Mouse (Mus musculus): ENCODE data around the gene Gapt. TPM values are rescaled to one million over a fixed set of nuclear protein-coding genes. Genes with fewer than 3 reads are reported as not detected.
"Not testable (repeated sequence)": the region's sequence is repeated elsewhere in the genome, so short reads cannot be mapped to it uniquely, and the experiment has no call there.

Gene Gapt
- polyA plus RNA-seq (2015; fragmentation: Nextera tagmentation; extraction: Ambion mirVana) = 0.17 TPM in 1 of 2 replicates, not detected in the other

DNA sequence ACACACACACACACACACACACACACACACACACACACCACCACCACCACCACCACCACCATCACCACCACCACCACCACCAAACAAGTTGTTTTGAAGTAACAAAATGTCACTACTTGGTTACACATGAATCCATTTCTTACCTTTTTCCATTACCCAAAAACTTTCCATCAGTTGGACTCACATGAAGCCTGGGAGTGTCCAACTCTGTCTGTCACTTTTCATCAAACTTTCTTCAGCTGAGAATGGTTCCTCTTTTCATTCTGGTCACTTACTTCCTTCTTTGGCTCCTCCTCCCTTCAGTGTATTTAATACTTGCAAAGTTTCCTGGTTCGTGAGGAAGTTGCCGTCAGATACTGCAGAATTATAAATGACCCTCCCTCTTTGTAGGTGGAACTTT, at the start of gene Gapt:
Gapt (minus strand) TSS at position 259 of the 400 bp plus-strand sequence.
- Histone ChIP-seq H3K27me3 (replicated peaks) (no peaks in the 10 kb centered on the region), H3K4me3 (replicated peaks) (no peak within 1 kb of the TSS), H3K9ac (replicated peaks) (no peak within 1 kb of the TSS), H3K27ac (replicated peaks) (no peak within 1 kb of the TSS), H3K4me1 (no peaks in the 10 kb centered on the region), H3K4me2 (no peak within 1 kb of the TSS), H3K36me3 (no peaks in the 10 kb centered on the region), H3K9me3 (replicated peaks) (no peaks in the 10 kb centered on the region)
- 92% methylated on average over 2 of the region's 2 CpGs for WGBS
- no peak for ATAC-seq (ENCODE audit: low FRiP score)

DNA sequence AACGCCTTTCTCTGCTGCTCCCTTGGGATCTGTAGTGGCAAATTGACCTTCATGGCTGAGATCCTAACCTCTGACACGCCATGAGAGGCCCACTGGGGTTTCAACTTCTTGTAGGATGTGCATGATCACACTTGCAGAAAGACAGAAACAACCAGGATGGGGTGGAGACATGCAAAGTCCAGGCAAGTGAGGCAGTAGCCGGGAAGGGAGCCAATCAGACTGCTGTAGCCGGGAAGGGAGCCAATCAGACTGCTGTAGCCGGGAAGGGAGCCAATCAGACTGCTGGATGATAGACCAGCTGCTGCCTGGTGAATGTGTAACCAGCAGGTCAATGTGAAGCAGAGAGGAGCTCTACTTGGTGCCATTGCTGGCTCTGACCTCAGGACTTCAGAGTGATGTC, 49.2 kb upstream of the Gapt start:
- H3K27ac ChIP-seq (replicated peaks) = no peak overlapping the region
- ATAC-seq (ENCODE audit: low FRiP score) = no peak
- H3K4me3 ChIP-seq (replicated peaks) = no peak overlapping the region
- H3K4me2 ChIP-seq = no peak overlapping the region
- H3K27me3 ChIP-seq (replicated peaks) = no peaks in the 10 kb centered on the region
- 75% methylated on average over 5 of the region's 5 CpGs for WGBS
- H3K9me3 ChIP-seq (replicated peaks) = no peaks in the 10 kb centered on the region
- no peak overlapping the region for H3K9ac ChIP-seq (replicated peaks)
- H3K4me1 ChIP-seq = no peaks in the 10 kb centered on the region
- peaks cover 3% of the 10 kb centered on the region; the same call in 1 of the 2 replicates for H3K36me3 ChIP-seq

DNA sequence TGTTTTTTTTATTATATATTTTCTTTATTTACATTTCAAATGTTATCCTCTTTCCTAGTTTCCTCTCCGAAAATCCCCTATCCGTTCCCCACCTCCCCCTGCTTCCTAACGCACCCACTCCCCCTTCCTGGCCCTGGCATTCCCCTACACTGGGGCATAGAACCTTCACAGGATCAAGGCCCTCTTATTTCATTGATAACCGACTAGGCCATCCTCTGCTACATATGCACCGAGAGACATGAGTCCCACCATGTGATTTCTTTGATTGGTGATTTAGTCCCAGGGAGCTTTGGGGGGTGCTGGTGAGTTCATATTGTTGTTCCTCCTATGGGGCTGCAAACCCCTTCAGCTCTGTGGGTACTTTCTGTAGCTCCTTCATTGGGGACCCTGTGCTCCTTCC, 47.7 kb upstream of the Gapt start:
- not testable (repeated sequence) for ATAC-seq (ENCODE audit: low FRiP score); H3K4me2 ChIP-seq; H3K9me3 ChIP-seq (replicated peaks); H3K27ac ChIP-seq (replicated peaks); H3K4me3 ChIP-seq (replicated peaks); H3K4me1 ChIP-seq; H3K27me3 ChIP-seq (replicated peaks); H3K9ac ChIP-seq (replicated peaks)
- H3K36me3 ChIP-seq = peaks cover 17% of the 10 kb centered on the region
- 85% methylated on average over 5 of the region's 5 CpGs for WGBS

DNA sequence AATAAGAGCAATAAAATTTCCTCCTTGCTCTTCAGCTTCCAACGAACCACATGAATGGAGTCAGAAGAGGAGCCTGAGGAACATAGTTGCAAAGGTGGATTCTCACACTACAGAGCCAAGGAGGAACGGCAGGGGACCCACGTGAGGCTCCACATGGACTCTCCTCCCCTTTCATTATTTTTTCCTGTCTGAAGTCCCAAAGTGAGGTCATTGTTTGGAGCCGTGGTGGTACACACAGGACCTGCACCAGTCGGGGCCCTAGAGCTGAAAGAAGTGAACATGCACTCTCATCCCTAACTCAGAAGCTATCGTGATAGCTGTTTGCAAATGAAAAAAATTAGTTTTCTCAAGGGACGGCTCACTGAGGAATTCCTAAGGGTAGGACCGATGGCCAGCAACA, 47.1 kb upstream of the Gapt start:
- Histone ChIP-seq H3K4me1 (peaks cover 2% of the 10 kb centered on the region; the same call in 1 of the 2 replicates), H3K4me3 (replicated peaks) (no peak overlapping the region), H3K4me2 (no peak overlapping the region), H3K27ac (replicated peaks) (no peak overlapping the region), H3K9ac (replicated peaks) (no peak overlapping the region), H3K36me3 (peaks cover 24% of the 10 kb centered on the region), H3K27me3 (replicated peaks) (no peaks in the 10 kb centered on the region), H3K9me3 (replicated peaks) (no peaks in the 10 kb centered on the region)
- ATAC-seq (ENCODE audit: low FRiP score) = no peak
- 80% methylated on average over 8 of the region's 8 CpGs for WGBS

DNA sequence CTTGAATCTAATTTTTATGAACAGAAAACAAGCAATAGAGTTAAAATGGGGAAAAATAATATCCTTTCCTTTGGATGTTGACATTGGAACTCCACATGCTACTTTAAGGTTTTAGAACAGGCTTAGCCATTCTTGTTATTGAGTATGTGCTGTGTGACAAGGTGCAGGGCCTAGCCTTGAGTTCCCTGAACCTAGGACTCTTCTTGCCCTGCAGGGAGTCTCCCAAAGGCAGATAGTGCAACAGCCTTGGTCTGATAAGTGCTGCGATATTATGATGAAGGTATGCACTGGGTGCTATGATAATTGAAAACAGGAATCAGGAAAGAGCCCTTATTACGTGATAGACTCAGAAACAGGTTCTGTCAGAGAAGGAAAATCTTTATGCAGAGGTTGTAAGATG, 44.9 kb upstream of the Gapt start:
- no peaks in the 10 kb centered on the region for H3K27me3 ChIP-seq (replicated peaks)
- no peak overlapping the region for H3K27ac ChIP-seq (replicated peaks)
- H3K4me3 ChIP-seq (replicated peaks) = no peak overlapping the region
- no peak overlapping the region for H3K9ac ChIP-seq (replicated peaks)
- H3K4me1 ChIP-seq = peaks cover 18% of the 10 kb centered on the region
- H3K4me2 ChIP-seq = no peak overlapping the region
- H3K36me3 ChIP-seq = peaks cover 40% of the 10 kb centered on the region
- H3K9me3 ChIP-seq (replicated peaks) = no peaks in the 10 kb centered on the region
- WGBS = 96% methylated on average over 2 of the region's 2 CpGs
- ATAC-seq (ENCODE audit: low FRiP score) = no peak

DNA sequence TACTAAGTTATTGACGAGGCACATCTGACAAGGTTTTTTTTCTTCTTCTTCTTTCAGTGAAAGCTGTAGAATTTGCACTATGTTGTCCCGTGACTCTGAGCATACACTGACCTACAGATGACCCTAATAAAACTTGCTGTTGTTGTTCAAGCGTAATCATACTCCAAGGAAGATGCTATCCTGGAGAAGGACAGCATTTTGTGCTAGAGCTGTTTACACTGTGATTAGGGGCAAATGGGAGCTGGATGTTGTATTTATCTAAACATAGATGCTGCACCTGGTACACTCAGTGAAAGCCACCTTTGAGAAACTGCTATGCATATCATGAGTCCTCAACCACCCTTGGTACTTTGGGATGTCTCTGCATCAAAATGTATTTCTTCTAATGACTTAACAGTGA, 44.4 kb upstream of the Gapt start:
- H3K36me3 ChIP-seq = peaks cover 40% of the 10 kb centered on the region
- no peak overlapping the region for H3K9ac ChIP-seq (replicated peaks)
- 70% methylated on average over 3 of the region's 3 CpGs for WGBS
- no peak overlapping the region for H3K4me3 ChIP-seq (replicated peaks)
- no peaks in the 10 kb centered on the region for H3K27me3 ChIP-seq (replicated peaks)
- H3K9me3 ChIP-seq (replicated peaks) = no peaks in the 10 kb centered on the region
- no peak overlapping the region for H3K4me2 ChIP-seq
- H3K27ac ChIP-seq (replicated peaks) = no peak overlapping the region
- peaks cover 21% of the 10 kb centered on the region for H3K4me1 ChIP-seq
- no peak for ATAC-seq (ENCODE audit: low FRiP score)

DNA sequence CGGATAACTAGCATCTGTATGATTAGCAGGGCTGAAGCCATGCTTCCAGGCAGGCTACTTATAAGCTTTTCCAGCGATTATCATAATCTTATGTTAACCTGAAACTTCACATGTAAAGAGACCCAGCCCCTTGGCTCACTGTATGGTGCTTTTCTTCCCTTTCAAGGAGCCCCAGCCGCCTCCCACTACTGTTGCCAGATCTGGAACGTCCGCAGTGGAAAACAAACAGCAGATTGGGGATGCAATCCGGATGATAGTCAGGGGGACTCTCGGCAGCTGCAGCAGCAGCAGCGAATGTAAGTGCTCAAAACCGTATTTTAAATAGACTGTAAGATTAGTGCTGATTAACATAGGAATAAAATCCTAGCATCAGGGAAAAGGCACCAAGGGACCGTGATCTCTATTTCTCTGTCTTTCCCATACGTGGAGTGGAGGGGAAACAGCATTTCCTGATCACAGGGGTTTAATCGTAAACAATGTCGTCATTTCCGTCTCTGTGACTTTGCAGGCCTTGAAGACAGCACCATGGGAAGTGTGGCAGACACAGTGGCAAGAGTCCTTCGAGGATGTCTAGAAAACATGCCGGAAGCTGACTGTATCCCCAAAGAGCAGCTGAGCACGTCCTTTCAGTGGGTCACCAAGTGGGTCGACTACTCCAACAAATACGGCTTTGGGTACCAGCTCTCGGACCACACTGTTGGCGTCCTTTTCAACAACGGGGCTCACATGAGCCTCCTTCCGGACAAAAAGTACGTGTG, 41.7 kb upstream of the Gapt start:
- peaks cover 40% of the 10 kb centered on the region for H3K36me3 ChIP-seq
- no peak for ATAC-seq (ENCODE audit: low FRiP score)
- no peaks in the 10 kb centered on the region for H3K27me3 ChIP-seq (replicated peaks)
- peaks cover 21% of the 10 kb centered on the region for H3K4me1 ChIP-seq
- H3K4me2 ChIP-seq = peak overlapping the region; percentile 99
- no peaks in the 10 kb centered on the region for H3K9me3 ChIP-seq (replicated peaks)
- peak overlapping the region; percentile 9; the same call in 1 of the 2 replicates for H3K4me3 ChIP-seq (replicated peaks)
- WGBS = 75% methylated on average over 24 of the region's 24 CpGs
- H3K9ac ChIP-seq (replicated peaks) = no peak overlapping the region
- no peak overlapping the region for H3K27ac ChIP-seq (replicated peaks)

DNA sequence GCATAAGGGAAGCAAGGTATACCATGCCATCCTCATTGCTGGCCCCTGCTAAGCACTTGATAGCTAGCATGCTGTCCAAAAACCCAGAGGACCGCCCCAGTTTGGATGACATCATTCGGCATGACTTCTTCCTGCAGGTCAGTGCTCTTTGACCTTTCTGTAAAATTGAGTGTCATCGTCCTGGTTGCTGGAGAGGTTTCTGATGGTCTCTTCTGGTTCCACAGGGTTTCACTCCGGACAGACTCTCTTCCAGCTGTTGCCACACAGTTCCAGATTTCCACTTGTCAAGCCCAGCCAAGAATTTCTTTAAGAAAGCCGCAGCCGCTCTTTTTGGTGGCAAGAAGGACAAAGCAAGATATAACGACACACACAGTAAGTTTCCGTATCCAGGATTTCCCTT, 40.8 kb upstream of the Gapt start:
- H3K4me3 ChIP-seq (replicated peaks) = 0 out of 2 replicates have a peak overlapping the region, but pooled peaks have one; percentile 9
- no peak overlapping the region for H3K9ac ChIP-seq (replicated peaks)
- H3K27me3 ChIP-seq (replicated peaks) = no peaks in the 10 kb centered on the region
- WGBS = 94% methylated on average over 8 of the region's 8 CpGs
- H3K27ac ChIP-seq (replicated peaks) = no peak overlapping the region
- H3K4me2 ChIP-seq = peak overlapping the region; percentile 99
- H3K36me3 ChIP-seq = peaks cover 40% of the 10 kb centered on the region
- ATAC-seq (ENCODE audit: low FRiP score) = no peak
- peaks cover 21% of the 10 kb centered on the region for H3K4me1 ChIP-seq
- H3K9me3 ChIP-seq (replicated peaks) = no peaks in the 10 kb centered on the region

DNA sequence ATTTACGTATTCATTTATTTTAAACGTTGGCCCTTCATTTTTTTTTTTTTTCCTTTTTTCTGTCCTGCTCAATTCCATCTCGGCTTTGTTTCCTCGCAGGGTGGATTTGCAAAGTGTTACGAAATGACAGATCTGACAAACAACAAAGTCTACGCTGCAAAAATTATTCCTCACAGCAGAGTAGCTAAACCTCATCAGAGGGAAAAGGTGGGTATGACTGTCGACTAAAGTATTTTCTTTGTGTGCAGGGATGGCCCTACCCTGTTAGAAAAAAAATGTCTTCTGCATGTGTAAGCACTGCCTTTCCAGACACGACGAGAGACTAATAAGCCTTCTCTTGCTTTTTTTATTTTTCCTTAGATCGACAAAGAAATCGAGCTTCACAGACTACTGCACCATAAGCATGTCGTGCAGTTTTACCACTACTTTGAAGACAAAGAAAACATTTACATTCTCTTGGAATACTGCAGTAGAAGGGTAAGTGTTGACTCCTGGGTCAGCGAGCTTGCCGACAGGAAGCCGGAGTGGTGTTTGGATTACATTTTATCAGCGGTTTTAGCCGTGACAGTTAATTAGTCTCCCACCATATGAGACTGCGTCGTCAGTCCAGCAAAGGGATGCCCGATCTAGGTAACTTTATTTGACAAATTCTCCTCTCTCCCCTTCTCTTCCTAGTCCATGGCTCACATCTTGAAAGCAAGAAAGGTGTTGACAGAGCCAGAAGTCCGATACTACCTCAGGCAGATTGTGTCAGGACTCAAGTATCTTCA, 39.1 kb upstream of the Gapt start:
- WGBS = 18% methylated on average over 21 of the region's 21 CpGs
- H3K27me3 ChIP-seq (replicated peaks) = no peaks in the 10 kb centered on the region
- peak overlapping the region; percentile 99 for H3K4me2 ChIP-seq
- no peak for ATAC-seq (ENCODE audit: low FRiP score)
- peaks cover 21% of the 10 kb centered on the region for H3K4me1 ChIP-seq
- peak overlapping the region; percentile 60 for H3K4me3 ChIP-seq (replicated peaks)
- H3K27ac ChIP-seq (replicated peaks) = peak overlapping the region; percentile 92
- no peaks in the 10 kb centered on the region for H3K9me3 ChIP-seq (replicated peaks)
- peaks cover 37% of the 10 kb centered on the region for H3K36me3 ChIP-seq
- H3K9ac ChIP-seq (replicated peaks) = peak overlapping the region; percentile 77

DNA sequence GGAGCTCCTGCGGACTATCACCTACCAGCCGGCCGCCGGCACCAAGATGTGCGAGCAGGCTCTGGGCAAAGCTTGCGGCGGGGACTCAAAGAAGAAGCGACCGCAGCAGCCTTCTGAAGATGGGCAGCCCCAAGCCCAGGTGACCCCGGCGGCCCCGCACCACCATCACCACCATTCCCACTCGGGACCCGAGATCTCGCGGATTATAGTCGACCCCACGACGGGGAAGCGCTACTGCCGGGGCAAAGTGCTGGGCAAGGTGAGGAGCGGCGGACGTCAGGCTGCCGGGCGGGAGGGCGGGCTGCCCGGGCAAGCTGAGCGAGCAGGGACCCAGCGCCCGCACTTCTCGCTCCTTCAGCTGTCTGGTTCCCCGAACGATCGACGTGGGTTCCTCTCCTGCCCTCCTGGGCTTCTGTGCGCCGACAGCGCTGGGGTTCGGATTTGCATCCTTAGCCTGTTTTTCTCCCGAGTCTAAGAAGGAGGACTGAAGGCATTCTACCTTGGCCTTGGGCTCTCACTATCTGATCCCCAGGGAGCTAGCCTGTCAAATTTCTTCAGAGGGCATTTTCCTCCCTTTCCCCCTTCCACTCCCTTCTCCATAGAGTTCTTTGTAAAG, 38.3 kb upstream of the Gapt start:
- H3K36me3 ChIP-seq = peaks cover 29% of the 10 kb centered on the region
- H3K4me3 ChIP-seq (replicated peaks) = peak overlapping the region; percentile 60
- H3K4me1 ChIP-seq = peaks cover 21% of the 10 kb centered on the region
- H3K27me3 ChIP-seq (replicated peaks) = no peaks in the 10 kb centered on the region
- peak overlapping the region; percentile 77 for H3K9ac ChIP-seq (replicated peaks)
- ATAC-seq (ENCODE audit: low FRiP score) = peak; percentile 46; the same call in 1 of the 2 replicates
- peak overlapping the region; percentile 99 for H3K4me2 ChIP-seq
- peak overlapping the region; percentile 92 for H3K27ac ChIP-seq (replicated peaks)
- under 1% methylated on average over 41 of the region's 41 CpGs for WGBS
- H3K9me3 ChIP-seq (replicated peaks) = no peaks in the 10 kb centered on the region

DNA sequence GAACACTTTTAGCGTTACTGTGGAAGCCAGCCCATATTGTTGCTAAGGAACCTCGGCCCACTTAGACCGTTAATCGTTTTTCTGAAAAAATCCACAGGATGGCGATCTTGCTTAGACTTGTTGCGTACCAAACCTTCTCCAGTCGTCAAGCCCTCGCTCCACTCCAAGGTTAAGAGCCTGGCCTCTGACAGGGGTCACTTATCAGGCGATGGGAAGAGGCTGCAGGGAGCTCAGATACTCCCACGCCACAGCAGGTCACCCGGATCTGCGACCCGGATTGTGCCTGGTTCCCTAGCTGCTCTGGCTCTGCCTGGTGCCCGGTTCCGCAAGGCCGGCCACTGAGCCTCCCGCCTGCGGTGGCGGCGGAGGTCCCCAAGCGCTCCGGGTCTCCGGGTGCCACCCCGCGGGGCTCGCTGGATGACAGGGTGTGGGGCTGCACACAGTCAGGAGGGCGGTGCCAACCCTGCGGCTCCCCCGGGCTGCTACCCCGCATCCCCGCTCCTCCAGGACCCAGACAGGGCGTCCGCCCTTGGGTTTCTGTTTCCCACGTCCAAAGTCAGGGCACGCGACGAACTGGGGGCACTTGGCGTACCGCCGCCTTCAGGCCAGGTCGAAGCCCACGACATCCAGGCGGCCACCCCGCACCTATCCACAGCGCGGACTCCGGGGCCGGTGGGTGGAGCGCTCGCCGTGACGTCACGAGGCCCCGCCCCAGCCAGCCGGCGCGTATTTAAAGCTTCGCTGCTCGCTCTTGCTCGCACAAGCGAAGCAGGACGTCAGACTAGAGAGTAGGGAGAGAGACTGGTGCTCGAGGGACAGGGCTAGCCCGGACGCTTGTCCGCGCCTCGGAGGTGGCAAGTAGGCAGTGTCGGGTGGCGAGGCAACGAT, 37.5 kb upstream of the Gapt start, which contains the start of gene Plk2:
Plk2 (plus strand) TSS at position 756 of the 888 bp plus-strand sequence.
- H3K4me2 ChIP-seq = peak within 1 kb of the TSS; percentile 99
- H3K9me3 ChIP-seq (replicated peaks) = no peaks in the 10 kb centered on the region
- peaks cover 21% of the 10 kb centered on the region for H3K36me3 ChIP-seq
- H3K4me1 ChIP-seq = peaks cover 21% of the 10 kb centered on the region
- H3K4me3 ChIP-seq (replicated peaks) = peak within 1 kb of the TSS; percentile 60
- WGBS = under 1% methylated on average over 71 of the region's 71 CpGs
- no peaks in the 10 kb centered on the region for H3K27me3 ChIP-seq (replicated peaks)
- H3K27ac ChIP-seq (replicated peaks) = peak within 1 kb of the TSS; percentile 92
- peak within 1 kb of the TSS; percentile 77 for H3K9ac ChIP-seq (replicated peaks)
- ATAC-seq (ENCODE audit: low FRiP score) = peak; percentile 96
